Mouse (Mus musculus) embryonic facial prominence, embryonic 15.5 days (tissue): Measurements from ENCODE around the gene Zmynd8. TPM values are rescaled to one million over a fixed set of nuclear protein-coding genes. Genes with fewer than 3 reads are reported as not detected.
A peak's percentile ranks its signal among the peaks of the same experiment; 100 is the strongest.

Experiments
- ATAC-seq: fragments of 200-750 bp; cut with Nextera tagmentation; 2 replicates; pipeline ENCODE4 v1.8.0; 2017; ENCODE audit warnings: low read depth, moderate TSS enrichment; ENCODE audit not compliant: insufficient number of reproducible peaks, low FRiP score, low TSS enrichment
- H3K27ac ChIP-seq: fragments of 300-500 bp; sonication (generic); replicated peaks from 2 replicates; pipeline ENCODE4 v1.5.1; 2015; ENCODE audit warnings: mild to moderate bottlenecking, inconsistent platforms
- H3K27me3 ChIP-seq: fragments of 300-500 bp; sonication (generic); 2 replicates; pipeline ENCODE4 v1.6.1; 2015; ENCODE audit warnings: inconsistent platforms
- H3K36me3 ChIP-seq: fragments of 300-500 bp; sonication (generic); 2 replicates; pipeline ENCODE4 v1.6.1; 2015; ENCODE audit warnings: mild to moderate bottlenecking, inconsistent platforms
- H3K4me1 ChIP-seq: fragments of 300-500 bp; sonication (generic); 2 replicates; pipeline ENCODE4 v1.6.1; 2015; ENCODE audit warnings: inconsistent platforms
- H3K4me2 ChIP-seq: fragments of 300-500 bp; sonication (generic); replicated peaks from 2 replicates; pipeline ENCODE4 v1.6.1; 2015; ENCODE audit warnings: mild to moderate bottlenecking, inconsistent platforms
- H3K4me3 ChIP-seq: fragments of 300-500 bp; sonication (generic); replicated peaks from 2 replicates; pipeline ENCODE4 v1.5.1; 2015; ENCODE audit warnings: mild to moderate bottlenecking, inconsistent platforms
- H3K9ac ChIP-seq: fragments of 300-500 bp; sonication (generic); 2 replicates; pipeline ENCODE4 v1.6.1; 2015; ENCODE audit warnings: inconsistent platforms
- H3K9me3 ChIP-seq: fragments of 300-500 bp; sonication (generic); replicated peaks from 2 replicates; pipeline ENCODE4 v1.6.1; 2016; ENCODE audit warnings: inconsistent platforms
- WGBS: fragments of 180-500 bp; shearing (Covaris S2); methylation state at CpG from one replicate; pipeline ENCODE4 v1.1.7; 2015; 5-methylcytosine and 5-hydroxymethylcytosine counted together
- polyA plus RNA-seq: library from polyadenylated mRNA; unstranded; fragments of >200 nt; fragmentation: Nextera tagmentation; extraction: Ambion mirVana; gene quantifications from 2 replicates; pipeline ENCODE4 v1.2.1, GENCODE M21; 2015

The Zmynd8 gene
- polyA plus RNA-seq, 1 experiment from 2014 or later = 50.9 TPM

- Histone ChIP-seq H3K9ac (no peak overlapping the region), H3K4me3 (no peak overlapping the region)
- ATAC-seq = no peak
Measured at GRCm38 (mm10) chr2:165896171-165896570, 2.6 kb downstream of the Zmynd8 start.

GRCm38 (mm10) chr2:165895687-165896086 lies 3.1 kb downstream of the Zmynd8 start:
- no peak for ATAC-seq
- H3K27ac ChIP-seq = 0 out of 2 replicates have a peak overlapping the region, but pooled peaks have one; percentile 23
- no peak overlapping the region for H3K9ac ChIP-seq
- WGBS = 76% methylated on average over 4 of the region's 4 CpGs
- no peaks in the 10 kb centered on the region for H3K9me3 ChIP-seq
- H3K27me3 ChIP-seq = no peaks in the 10 kb centered on the region
- H3K4me1 ChIP-seq = peaks cover 24% of the 10 kb centered on the region
- no peaks in the 10 kb centered on the region for H3K36me3 ChIP-seq
- H3K4me2 ChIP-seq = no peak overlapping the region
- H3K4me3 ChIP-seq = no peak overlapping the region

More at GRCm38 (mm10) chr2:165896171-165896570, 2.6 kb downstream of the Zmynd8 start:
- H3K4me1 ChIP-seq = peaks cover 29% of the 10 kb centered on the region
- no peaks in the 10 kb centered on the region for H3K27me3 ChIP-seq
- H3K9me3 ChIP-seq = no peaks in the 10 kb centered on the region
- H3K4me2 ChIP-seq = no peak overlapping the region
- 78% methylated on average over 13 of the region's 13 CpGs for whole genome bisulfite sequencing
- no peaks in the 10 kb centered on the region for H3K36me3 ChIP-seq
- 0 out of 2 replicates have a peak overlapping the region, but pooled peaks have one; percentile 23 for H3K27ac ChIP-seq

DNA sequence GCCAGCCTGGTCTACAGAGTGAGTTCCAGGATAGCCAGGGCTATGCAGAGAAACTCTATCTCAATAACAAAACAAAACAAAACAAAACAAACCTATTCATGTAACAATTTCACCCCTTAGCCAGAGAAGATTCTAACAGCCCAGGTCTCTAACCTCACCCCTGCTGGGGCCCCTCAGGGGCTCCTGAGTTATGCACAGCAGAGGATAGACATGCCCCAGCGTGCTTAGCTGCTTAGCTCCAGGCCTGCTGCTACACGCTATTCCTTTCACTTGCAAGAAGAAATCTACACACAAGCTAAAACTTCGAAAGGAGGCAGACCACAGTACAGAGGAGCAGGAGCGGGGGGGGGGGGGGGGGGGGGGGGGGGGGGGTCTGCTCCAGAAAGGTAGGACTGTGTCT lies 4.3 kb downstream of the Zmynd8 start:
- Histone ChIP-seq H3K36me3 (no peaks in the 10 kb centered on the region), H3K27ac (peak overlapping the region; percentile 39; the same call in 1 of the 2 replicates), H3K27me3 (no peaks in the 10 kb centered on the region), H3K9me3 (no peaks in the 10 kb centered on the region), H3K4me2 (no peak overlapping the region), H3K4me3 (no peak overlapping the region), H3K9ac (no peak overlapping the region), H3K4me1 (peaks cover 15% of the 10 kb centered on the region; the same call in 1 of the 2 replicates)
- 21% methylated on average over 3 of the region's 4 CpGs for WGBS
- ATAC-seq = peak; percentile 62

DNA sequence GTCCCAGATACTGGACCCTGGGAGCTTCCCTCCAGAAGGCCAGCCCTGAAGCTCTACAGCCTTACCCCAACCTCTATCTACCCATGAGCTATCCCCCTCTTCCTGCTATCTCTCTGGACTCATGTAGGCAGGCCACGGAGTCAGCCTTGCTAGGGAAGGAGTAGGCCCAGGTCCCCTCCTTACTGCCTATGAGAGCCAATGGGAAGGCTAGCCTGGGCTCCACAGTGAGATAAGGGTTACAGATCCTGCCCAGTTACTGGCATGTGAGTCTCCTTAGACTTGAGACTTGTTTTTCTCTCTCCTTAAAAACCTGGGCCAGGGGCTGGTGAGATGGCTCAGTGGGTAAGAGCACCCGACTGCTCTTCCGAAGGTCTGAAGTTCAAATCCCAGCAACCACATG lies 5.6 kb downstream of the Zmynd8 start:
- 88% methylated on average over 3 of the region's 3 CpGs for WGBS

DNA sequence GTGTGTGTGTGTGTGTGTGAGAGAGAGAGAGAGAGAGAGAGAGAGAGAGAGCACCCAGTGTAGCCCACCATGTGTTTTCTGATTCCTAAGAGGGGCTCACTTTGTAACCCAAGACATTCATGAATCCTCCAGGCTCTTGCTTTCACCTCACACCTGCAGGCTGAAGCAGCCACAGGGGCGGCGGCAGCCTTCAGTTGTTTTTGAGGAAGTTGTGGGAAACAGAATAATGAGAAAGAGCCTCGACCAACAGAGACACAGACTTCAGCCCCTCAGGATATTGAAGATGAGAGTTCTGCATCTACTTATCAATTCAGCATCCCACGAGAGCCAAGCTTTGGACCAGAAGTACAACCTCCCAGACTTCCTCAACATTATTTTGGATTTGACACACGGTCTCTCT lies 6.2 kb downstream of the Zmynd8 start:
- Histone ChIP-seq H3K27ac (no peak overlapping the region), H3K4me2 (no peak overlapping the region), H3K36me3 (no peaks in the 10 kb centered on the region), H3K27me3 (no peaks in the 10 kb centered on the region), H3K9ac (no peak overlapping the region), H3K9me3 (no peaks in the 10 kb centered on the region), H3K4me3 (no peak overlapping the region), H3K4me1 (peaks cover 33% of the 10 kb centered on the region)
- 61% methylated on average over 5 of the region's 5 CpGs for WGBS
- ATAC-seq = no peak

More for the DNA sequence above, 5.6 kb downstream of the Zmynd8 start:
- Histone ChIP-seq H3K4me1 (peaks cover 27% of the 10 kb centered on the region), H3K27ac (no peak overlapping the region), H3K9me3 (no peaks in the 10 kb centered on the region), H3K4me2 (no peak overlapping the region), H3K36me3 (no peaks in the 10 kb centered on the region), H3K4me3 (no peak overlapping the region), H3K27me3 (no peaks in the 10 kb centered on the region), H3K9ac (no peak overlapping the region)
- ATAC-seq = no peak

DNA sequence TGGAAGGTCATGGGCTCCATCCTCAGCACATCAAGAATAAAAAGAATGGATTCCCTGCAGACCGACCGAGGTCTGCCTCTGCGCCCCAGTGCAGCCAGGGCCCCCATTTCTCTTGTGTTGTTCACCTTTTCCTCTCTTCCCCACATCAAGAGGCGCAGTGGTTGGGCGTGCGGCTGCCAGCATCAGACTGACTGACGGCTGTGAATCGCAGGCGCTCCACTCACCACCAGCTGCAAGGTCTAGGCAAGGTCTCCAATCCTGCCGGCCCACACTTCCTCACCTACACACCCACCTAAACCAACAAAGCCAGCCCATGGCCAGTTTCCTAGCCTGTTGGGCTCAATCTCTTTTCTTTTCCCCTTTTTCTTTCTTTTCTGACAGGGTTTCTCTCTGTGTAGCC lies 8.4 kb downstream of the Zmynd8 start:
- no peak for ATAC-seq
- peaks cover 46% of the 10 kb centered on the region for H3K4me1 ChIP-seq
- no peak overlapping the region for H3K4me3 ChIP-seq
- H3K27me3 ChIP-seq = no peaks in the 10 kb centered on the region
- 82% methylated on average over 10 of the region's 10 CpGs for WGBS
- H3K9ac ChIP-seq = no peak overlapping the region
- H3K27ac ChIP-seq = no peak overlapping the region
- no peaks in the 10 kb centered on the region for H3K36me3 ChIP-seq
- no peak overlapping the region for H3K4me2 ChIP-seq
- no peaks in the 10 kb centered on the region for H3K9me3 ChIP-seq

- peaks cover 46% of the 10 kb centered on the region for H3K4me1 ChIP-seq
- H3K27ac ChIP-seq = no peak overlapping the region
- H3K9ac ChIP-seq = no peak overlapping the region
- H3K4me3 ChIP-seq = no peak overlapping the region
- H3K27me3 ChIP-seq = no peaks in the 10 kb centered on the region
- H3K36me3 ChIP-seq = no peaks in the 10 kb centered on the region
- H3K4me2 ChIP-seq = no peak overlapping the region
- H3K9me3 ChIP-seq = no peaks in the 10 kb centered on the region
- WGBS = 81% methylated on average over 10 of the region's 10 CpGs
- no peak for ATAC-seq
Measured at GRCm38 (mm10) chr2:165889874-165890273, 8.9 kb downstream of the Zmynd8 start.

GRCm38 (mm10) chr2:165889266-165889665 lies 9.6 kb downstream of the Zmynd8 start:
- Histone ChIP-seq H3K4me3 (no peak overlapping the region), H3K4me2 (no peak overlapping the region), H3K36me3 (no peaks in the 10 kb centered on the region), H3K27ac (peak overlapping the region; percentile 100; the same call in 1 of the 2 replicates), H3K27me3 (no peaks in the 10 kb centered on the region), H3K4me1 (peaks cover 51% of the 10 kb centered on the region), H3K9ac (no peak overlapping the region), H3K9me3 (no peaks in the 10 kb centered on the region)
- ATAC-seq = no peak
- 65% methylated on average over 7 of the region's 7 CpGs for WGBS

- Histone ChIP-seq H3K27me3 (no peaks in the 10 kb centered on the region), H3K4me2 (no peak overlapping the region), H3K27ac (peak overlapping the region; percentile 100), H3K4me3 (no peak overlapping the region), H3K36me3 (no peaks in the 10 kb centered on the region), H3K9me3 (no peaks in the 10 kb centered on the region), H3K4me1 (peaks cover 56% of the 10 kb centered on the region), H3K9ac (no peak overlapping the region)
- WGBS = 14% methylated on average over 3 of the region's 3 CpGs
- no peak for ATAC-seq
Measured at GRCm38 (mm10) chr2:165888813-165889221, 10.0 kb downstream of the Zmynd8 start.

- WGBS = 10% methylated on average over 13 of the region's 13 CpGs
- H3K4me2 ChIP-seq = no peak overlapping the region
- no peak overlapping the region for H3K4me3 ChIP-seq
- H3K9me3 ChIP-seq = no peaks in the 10 kb centered on the region
- H3K9ac ChIP-seq = no peak overlapping the region
- no peaks in the 10 kb centered on the region for H3K36me3 ChIP-seq
- ATAC-seq = no peak
- H3K27ac ChIP-seq = peak overlapping the region; percentile 100
- peaks cover 60% of the 10 kb centered on the region for H3K4me1 ChIP-seq
- no peaks in the 10 kb centered on the region for H3K27me3 ChIP-seq
Measured at GRCm38 (mm10) chr2:165888396-165888795, 10.4 kb downstream of the Zmynd8 start.

GRCm38 (mm10) chr2:165886857-165887628 lies 11.8 kb downstream of the Zmynd8 start:
- peak overlapping the region; percentile 100 for H3K27ac ChIP-seq
- no peaks in the 10 kb centered on the region for H3K36me3 ChIP-seq
- H3K9me3 ChIP-seq = no peaks in the 10 kb centered on the region
- H3K27me3 ChIP-seq = no peaks in the 10 kb centered on the region
- WGBS = 18% methylated on average over 24 of the region's 25 CpGs
- H3K9ac ChIP-seq = no peak overlapping the region
- no peak for ATAC-seq
- peaks cover 74% of the 10 kb centered on the region for H3K4me1 ChIP-seq
- H3K4me2 ChIP-seq = no peak overlapping the region; the same call in 1 of the 2 replicates
- H3K4me3 ChIP-seq = no peak overlapping the region

DNA sequence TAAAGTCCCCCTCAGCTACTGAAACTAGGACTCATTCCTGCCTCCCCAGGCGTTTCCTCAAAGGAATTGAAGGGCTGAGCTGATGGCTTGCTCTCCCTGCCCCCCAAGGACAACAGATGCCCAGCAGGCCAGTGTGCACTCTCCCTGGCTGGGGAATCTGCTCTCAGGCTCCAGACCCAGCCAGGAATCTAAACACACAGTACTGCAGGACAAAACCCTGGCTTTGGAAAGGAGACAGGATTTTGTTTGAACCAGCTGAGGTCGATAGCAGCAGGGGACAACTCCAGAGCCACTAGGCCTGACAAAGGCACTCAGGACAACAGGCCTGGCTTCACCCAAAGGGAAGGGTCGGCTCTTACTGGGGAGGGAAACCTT lies 12.3 kb downstream of the Zmynd8 start:
- Histone ChIP-seq H3K9me3 (no peaks in the 10 kb centered on the region), H3K4me2 (no peak overlapping the region), H3K4me1 (peaks cover 79% of the 10 kb centered on the region), H3K36me3 (no peaks in the 10 kb centered on the region), H3K4me3 (no peak overlapping the region), H3K9ac (no peak overlapping the region), H3K27ac (peak overlapping the region; percentile 100), H3K27me3 (no peaks in the 10 kb centered on the region)
- WGBS = 19% methylated on average over 3 of the region's 3 CpGs
- no peak for ATAC-seq
